Mouse (Mus musculus) liver, embryonic 14.5 days (tissue): ENCODE results near the gene AA986860.

Experiments
- CTCF ChIP-seq: IDR thresholded peaks from 2 replicates; pipeline ENCODE4 v1.5.1; 2016; ENCODE audit warnings: antibody characterized with exemption, low read depth, control low read depth
- EP300 ChIP-seq: IDR thresholded peaks from 2 replicates; pipeline ENCODE4 v1.6.1; 2016; ENCODE audit warnings: antibody characterized with exemption, low read depth

DNA sequence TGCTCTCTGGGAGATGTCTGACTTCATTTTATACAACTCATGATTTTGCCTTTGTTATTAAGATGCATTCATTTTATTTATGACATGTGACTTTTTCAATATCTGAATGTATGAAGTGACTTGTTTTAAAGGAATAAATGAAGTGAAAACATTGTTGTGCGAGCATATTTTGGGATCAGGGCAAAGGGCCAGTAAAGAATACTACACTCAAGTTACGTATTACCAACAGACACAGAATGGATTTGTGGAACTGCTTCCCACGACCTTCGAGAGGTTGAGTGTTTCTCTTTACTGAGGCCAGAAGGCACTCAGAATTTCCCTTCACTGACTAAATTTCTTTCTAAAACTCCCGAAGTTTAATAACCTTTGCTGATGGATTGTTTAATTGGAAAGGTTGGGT is 7.6 kb upstream of the AA986860 start:
- TF ChIP-seq CTCF (no peak), EP300 (no peak)
